Mouse (Mus musculus): ENCODE measurements at regions not wholly inside any gene's neighbourhood (a gene's known extent, or its start where the extent isn't known, plus 50 kb on each side); places are given as distances from the start of the nearest gene placed in this dataset.

DNA sequence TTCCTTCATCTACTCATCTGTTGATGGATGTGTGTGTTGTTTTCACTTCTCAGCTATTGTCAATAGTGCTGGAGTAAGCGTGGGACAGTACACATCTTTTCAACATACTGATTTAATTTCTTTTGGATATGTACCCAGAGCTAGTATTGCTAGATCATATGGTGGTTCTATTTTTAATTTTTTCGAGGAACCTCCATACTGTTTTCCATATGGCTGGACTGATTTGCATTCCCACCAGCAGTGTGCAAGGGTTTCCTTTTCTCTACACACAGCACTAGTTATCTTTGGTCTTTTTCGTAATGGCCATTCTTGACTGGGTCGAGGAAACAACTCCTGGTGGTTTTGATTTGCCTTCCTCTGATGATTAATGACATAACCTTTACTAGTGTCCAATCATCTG, 943.0 kb downstream of the Gsdmc2 start:
- H3K4me1 ChIP-seq (ENCODE audit: control insufficient read depth, insufficient read depth, insufficient read length), result no peaks in the 10 kb centered on the region
- H3K36me3 ChIP-seq (ENCODE audit: control insufficient read depth, insufficient read depth, low read length), result no peaks in the 10 kb centered on the region
- WGBS, result 84% methylated on average over 4 of the region's 4 CpGs
- H3K4me3 ChIP-seq (ENCODE audit: extremely low read depth, insufficient read depth, insufficient read length), result no peak overlapping the region
- TF ChIP-seq POLR2A (IDR thresholded peaks at IDR 0.05; ENCODE audit: low read depth, low read length) (no peak), CTCF (IDR thresholded peaks at IDR 0.05; ENCODE audit: extremely low read depth, insufficient read depth, insufficient read length, insufficient replicate concordance) (no peak)
- DNase-seq (ENCODE audit: low read depth in 1 of 2, low spot score in 2 of 2), result no peak
- no peaks in the 10 kb centered on the region for H3K27me3 ChIP-seq (ENCODE audit: control insufficient read depth, insufficient read depth, low read length)
- H3K27ac ChIP-seq (ENCODE audit: insufficient read depth, low read length), result no peak overlapping the region

- Histone ChIP-seq H3K4me1 (ENCODE audit: control insufficient read depth, insufficient read depth, insufficient read length) (no peaks in the 10 kb centered on the region), H3K27me3 (ENCODE audit: control insufficient read depth, insufficient read depth, low read length) (no peaks in the 10 kb centered on the region), H3K4me3 (ENCODE audit: extremely low read depth, insufficient read depth, insufficient read length) (no peak overlapping the region; the same call in 1 of the 2 replicates), H3K27ac (ENCODE audit: insufficient read depth, low read length) (no peak overlapping the region), H3K36me3 (ENCODE audit: control insufficient read depth, insufficient read depth, low read length) (no peaks in the 10 kb centered on the region)
- 85% methylated on average over 4 of the region's 4 CpGs for WGBS
- DNase-seq (ENCODE audit: low read depth in 1 of 2, low spot score in 2 of 2), result no peak
- no peak for TF ChIP-seq CTCF (IDR thresholded peaks at IDR 0.05; ENCODE audit: extremely low read depth, insufficient read depth, insufficient read length, insufficient replicate concordance)
- TF ChIP-seq POLR2A (IDR thresholded peaks at IDR 0.05; ENCODE audit: low read depth, low read length), result no peak
These were observed 955.2 kb downstream of the Gsdmc2 start for GRCm38 (mm10) chr15:62889798-62890197.

DNA sequence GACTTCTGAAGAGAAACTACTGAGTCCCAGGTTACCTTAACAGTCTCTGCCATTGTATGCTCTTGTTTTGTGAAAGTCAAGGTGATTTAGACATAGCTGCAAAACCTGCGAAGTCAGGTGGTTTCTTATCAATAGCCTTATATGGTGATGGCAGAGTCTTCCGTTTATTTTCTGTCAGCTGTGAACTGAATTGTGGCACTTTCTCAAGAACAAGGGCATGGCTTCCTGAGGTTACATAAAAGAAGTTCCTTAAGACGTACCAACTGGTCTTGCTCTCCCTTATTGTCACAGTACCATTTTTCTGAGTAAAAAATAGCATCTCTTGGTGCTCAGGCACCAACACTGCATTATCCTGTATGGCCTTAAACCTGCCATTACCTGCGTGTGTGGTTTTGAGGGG, 959.6 kb downstream of the Gsdmc2 start:
- WGBS, result 59% methylated on average over 4 of the region's 4 CpGs
- Histone ChIP-seq H3K27ac (ENCODE audit: insufficient read depth, low read length) (no peak overlapping the region), H3K4me1 (ENCODE audit: control insufficient read depth, insufficient read depth, insufficient read length) (no peaks in the 10 kb centered on the region), H3K4me3 (ENCODE audit: extremely low read depth, insufficient read depth, insufficient read length) (no peak overlapping the region), H3K36me3 (ENCODE audit: control insufficient read depth, insufficient read depth, low read length) (no peaks in the 10 kb centered on the region), H3K27me3 (ENCODE audit: control insufficient read depth, insufficient read depth, low read length) (no peaks in the 10 kb centered on the region)
- DNase-seq (ENCODE audit: low read depth in 1 of 2, low spot score in 2 of 2), result no peak
- TF ChIP-seq CTCF (IDR thresholded peaks at IDR 0.05; ENCODE audit: extremely low read depth, insufficient read depth, insufficient read length, insufficient replicate concordance) (no peak), POLR2A (IDR thresholded peaks at IDR 0.05; ENCODE audit: low read depth, low read length) (no peak)

DNA sequence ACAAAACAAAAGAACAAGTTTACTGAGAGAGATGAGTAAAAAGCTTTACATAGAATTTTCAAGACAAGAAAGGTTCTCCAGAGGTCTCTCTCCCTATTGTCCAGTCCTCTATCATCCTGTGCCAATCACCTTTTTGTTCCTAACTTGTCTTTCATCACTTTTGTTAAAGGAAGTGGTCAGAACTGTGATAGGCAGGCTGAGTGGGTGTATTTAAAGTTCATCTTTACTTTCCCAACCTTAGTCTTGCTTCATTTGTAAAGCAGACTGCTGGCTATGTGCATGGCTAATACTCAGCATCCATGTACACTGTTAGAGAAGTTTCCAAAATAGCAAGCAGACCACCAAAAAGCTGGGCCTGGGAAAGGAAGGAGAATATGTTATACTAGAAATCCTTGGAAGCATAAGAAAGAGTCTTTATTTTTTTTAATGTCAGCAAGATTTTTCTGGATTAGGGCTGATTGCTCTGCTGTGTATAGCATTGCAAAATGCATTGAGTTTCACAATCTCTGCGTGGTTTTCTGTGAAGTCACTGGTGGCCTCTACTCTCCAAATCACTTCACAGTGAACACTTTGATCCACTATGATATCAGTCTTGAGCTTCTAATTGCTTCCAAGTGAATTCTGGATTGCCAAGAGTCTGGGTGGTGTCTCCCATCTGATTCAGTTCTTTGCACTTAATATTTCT, 973.8 kb downstream of the Gsdmc2 start:
- H3K4me1 ChIP-seq (ENCODE audit: control insufficient read depth, insufficient read depth, insufficient read length), result no peaks in the 10 kb centered on the region
- H3K4me3 ChIP-seq (ENCODE audit: extremely low read depth, insufficient read depth, insufficient read length), result no peak overlapping the region
- WGBS, result 74% methylated on average over 1 of the region's 1 CpGs
- H3K36me3 ChIP-seq (ENCODE audit: control insufficient read depth, insufficient read depth, low read length), result no peaks in the 10 kb centered on the region
- no peaks in the 10 kb centered on the region for H3K27me3 ChIP-seq (ENCODE audit: control insufficient read depth, insufficient read depth, low read length)
- no peak for DNase-seq (ENCODE audit: low read depth in 1 of 2, low spot score in 2 of 2)
- TF ChIP-seq POLR2A (IDR thresholded peaks at IDR 0.05; ENCODE audit: low read depth, low read length), result no peak
- no peak for TF ChIP-seq CTCF (IDR thresholded peaks at IDR 0.05; ENCODE audit: extremely low read depth, insufficient read depth, insufficient read length, insufficient replicate concordance)
- no peak overlapping the region for H3K27ac ChIP-seq (ENCODE audit: insufficient read depth, low read length)

- WGBS, result 98% methylated on average over 1 of the region's 1 CpGs
These were observed 982.4 kb downstream of the Gsdmc2 start for GRCm38 (mm10) chr15:62862574-62862973.

GRCm38 (mm10) chr15:62861422-62861821, 983.6 kb downstream of the Gsdmc2 start:
- no peak overlapping the region for H3K27ac ChIP-seq (ENCODE audit: insufficient read depth, low read length)
- DNase-seq (ENCODE audit: low read depth in 1 of 2, low spot score in 2 of 2), result no peak
- no peaks in the 10 kb centered on the region for H3K36me3 ChIP-seq (ENCODE audit: control insufficient read depth, insufficient read depth, low read length)
- no peak overlapping the region for H3K4me3 ChIP-seq (ENCODE audit: extremely low read depth, insufficient read depth, insufficient read length)
- TF ChIP-seq POLR2A (IDR thresholded peaks at IDR 0.05; ENCODE audit: low read depth, low read length) (no peak), CTCF (IDR thresholded peaks at IDR 0.05; ENCODE audit: extremely low read depth, insufficient read depth, insufficient read length, insufficient replicate concordance) (no peak)
- no peaks in the 10 kb centered on the region for H3K4me1 ChIP-seq (ENCODE audit: control insufficient read depth, insufficient read depth, insufficient read length)
- no peaks in the 10 kb centered on the region for H3K27me3 ChIP-seq (ENCODE audit: control insufficient read depth, insufficient read depth, low read length)

More at GRCm38 (mm10) chr15:62862574-62862973, 982.4 kb downstream of the Gsdmc2 start:
- no peak for DNase-seq (ENCODE audit: low read depth in 1 of 2, low spot score in 2 of 2)
- no peaks in the 10 kb centered on the region for H3K36me3 ChIP-seq (ENCODE audit: control insufficient read depth, insufficient read depth, low read length)
- H3K27me3 ChIP-seq (ENCODE audit: control insufficient read depth, insufficient read depth, low read length), result no peaks in the 10 kb centered on the region
- TF ChIP-seq POLR2A (IDR thresholded peaks at IDR 0.05; ENCODE audit: low read depth, low read length) (no peak), CTCF (IDR thresholded peaks at IDR 0.05; ENCODE audit: extremely low read depth, insufficient read depth, insufficient read length, insufficient replicate concordance) (no peak)
- H3K27ac ChIP-seq (ENCODE audit: insufficient read depth, low read length), result no peak overlapping the region
- no peaks in the 10 kb centered on the region for H3K4me1 ChIP-seq (ENCODE audit: control insufficient read depth, insufficient read depth, insufficient read length)
- H3K4me3 ChIP-seq (ENCODE audit: extremely low read depth, insufficient read depth, insufficient read length), result no peak overlapping the region

DNA sequence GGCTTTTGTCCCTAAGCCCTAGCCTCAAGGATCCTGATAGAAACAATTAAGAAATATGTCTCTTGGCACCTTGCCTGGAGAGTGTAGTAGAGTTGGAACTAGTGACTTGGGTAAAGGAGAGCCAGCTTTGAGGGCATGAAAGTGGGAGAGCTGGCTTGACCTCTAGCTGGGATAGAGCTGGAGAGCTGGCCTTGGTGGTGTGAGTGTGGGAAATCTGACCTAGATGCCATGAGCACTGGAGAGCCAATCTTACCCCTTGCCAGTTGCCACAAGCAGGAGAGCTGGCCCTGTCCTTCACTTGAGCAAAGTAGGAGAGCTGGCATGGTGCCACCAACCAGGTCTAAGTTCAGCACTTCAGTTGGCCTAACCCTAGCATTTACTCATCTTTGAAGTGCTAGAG, 995.7 kb downstream of the Gsdmc2 start:
- DNase-seq (ENCODE audit: low read depth in 1 of 2, low spot score in 2 of 2), result no peak
- TF ChIP-seq POLR2A (IDR thresholded peaks at IDR 0.05; ENCODE audit: low read depth, low read length), result no peak
- TF ChIP-seq CTCF (IDR thresholded peaks at IDR 0.05; ENCODE audit: extremely low read depth, insufficient read depth, insufficient read length, insufficient replicate concordance), result no peak
- H3K27ac ChIP-seq (ENCODE audit: insufficient read depth, low read length), result no peak overlapping the region
- H3K36me3 ChIP-seq (ENCODE audit: control insufficient read depth, insufficient read depth, low read length), result no peaks in the 10 kb centered on the region
- H3K27me3 ChIP-seq (ENCODE audit: control insufficient read depth, insufficient read depth, low read length), result no peaks in the 10 kb centered on the region
- no peaks in the 10 kb centered on the region for H3K4me1 ChIP-seq (ENCODE audit: control insufficient read depth, insufficient read depth, insufficient read length)
- no peak overlapping the region for H3K4me3 ChIP-seq (ENCODE audit: extremely low read depth, insufficient read depth, insufficient read length)

Data from spleen, adult 2 months (tissue).